Mouse (Mus musculus): Measurements from ENCODE around the gene Selenof. TPM values are rescaled to one million over a fixed set of nuclear protein-coding genes. Genes with fewer than 3 reads are reported as not detected.

Gene Selenof
- polyA plus RNA-seq, 1 experiment from 2014 or later = 317 TPM

DNA sequence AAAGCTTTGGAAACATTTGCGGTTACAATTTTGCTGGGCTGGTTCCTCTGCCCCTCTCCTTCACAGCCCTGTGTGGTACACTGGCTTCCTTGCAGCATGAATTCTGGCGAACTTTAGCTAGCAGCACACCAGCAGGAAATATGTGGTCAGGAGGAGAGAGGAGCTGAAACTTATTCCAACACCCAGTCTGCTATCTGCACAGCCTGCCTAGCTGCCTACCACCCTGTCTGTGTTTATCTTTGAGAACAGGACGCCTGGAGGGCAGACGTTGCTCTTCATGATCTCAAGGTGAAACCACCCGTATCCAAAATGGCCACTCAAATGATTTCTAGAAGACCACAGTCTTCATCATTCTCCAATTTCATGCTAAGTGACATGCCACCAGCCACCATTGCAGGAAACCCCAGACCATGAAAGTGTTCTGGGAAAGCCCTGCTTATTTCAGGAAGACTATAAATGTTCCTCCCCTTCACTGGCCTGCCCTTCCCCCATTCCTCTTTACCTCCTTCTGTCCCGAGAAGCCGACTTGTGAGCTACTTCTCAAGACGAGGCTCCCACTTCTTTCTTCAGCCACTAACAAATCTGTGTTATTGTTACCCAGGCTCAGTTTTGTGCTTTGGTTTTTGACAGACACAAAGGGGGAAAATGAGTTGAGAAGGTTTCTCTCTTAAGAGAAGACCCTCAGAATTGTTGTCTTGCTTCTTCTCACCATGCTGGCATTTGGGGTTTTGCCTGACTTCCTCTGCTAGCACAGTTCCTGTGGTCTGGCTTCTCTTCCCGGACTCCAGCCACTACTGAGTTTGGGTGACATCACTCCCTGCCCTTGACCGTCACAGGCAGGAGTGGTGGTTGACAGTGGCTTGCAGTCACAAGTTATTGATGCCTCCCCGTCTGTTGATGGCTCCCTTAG lies 58.2 kb downstream of the Selenof start:
- H3K27me3 ChIP-seq (replicated peaks) = no peaks in the 10 kb centered on the region
- peak overlapping the region; percentile 31 for H3K4me3 ChIP-seq
- 16% methylated on average over 11 of the region's 11 CpGs for WGBS (ENCODE audit: insufficient replicate concordance)
- peak; percentile 99 for ATAC-seq
- peak overlapping the region; percentile 99 for H3K27ac ChIP-seq
- no peaks in the 10 kb centered on the region for H3K36me3 ChIP-seq
- H3K9me3 ChIP-seq (replicated peaks) = no peaks in the 10 kb centered on the region; the same call in 1 of the 2 replicates
- H3K4me2 ChIP-seq = peak overlapping the region; percentile 68
- H3K9ac ChIP-seq = peak overlapping the region; percentile 68
- peaks cover 33% of the 10 kb centered on the region for H3K4me1 ChIP-seq

DNA sequence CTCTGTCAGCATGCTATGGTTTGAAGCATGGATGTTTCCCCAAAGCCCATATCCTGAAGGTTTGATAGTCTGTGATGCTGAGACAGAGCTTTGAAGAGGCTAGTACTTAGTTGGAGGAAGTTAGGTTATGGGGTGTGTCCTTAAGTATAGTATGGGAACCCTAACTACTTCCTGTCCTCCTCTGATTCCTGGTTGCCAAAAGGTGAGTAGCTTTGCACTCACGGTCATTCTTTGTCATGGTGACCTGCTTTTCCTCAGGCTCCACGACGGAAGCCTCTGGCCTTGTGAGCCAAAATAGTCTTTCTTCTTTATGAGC lies 58.8 kb downstream of the Selenof start:
- Histone ChIP-seq H3K9me3 (replicated peaks) (no peaks in the 10 kb centered on the region; the same call in 1 of the 2 replicates), H3K4me3 (no peak overlapping the region), H3K27me3 (replicated peaks) (no peaks in the 10 kb centered on the region), H3K4me1 (peaks cover 33% of the 10 kb centered on the region), H3K4me2 (peak overlapping the region; percentile 68; the same call in 1 of the 2 replicates), H3K27ac (peak overlapping the region; percentile 99), H3K36me3 (no peaks in the 10 kb centered on the region), H3K9ac (0 out of 2 replicates have a peak overlapping the region, but pooled peaks have one; percentile 14)
- 68% methylated on average over 3 of the region's 3 CpGs for WGBS (ENCODE audit: insufficient replicate concordance)
- ATAC-seq = no peak

- H3K9ac ChIP-seq = no peak overlapping the region
Measured at GRCm38 (mm10) chr3:144635236-144635635, 65.1 kb downstream of the Selenof start.

GRCm38 (mm10) chr3:144638110-144638509 lies 68.0 kb downstream of the Selenof start:
- no peak for ATAC-seq
- WGBS (ENCODE audit: insufficient replicate concordance) = 72% methylated on average over 4 of the region's 4 CpGs

More at GRCm38 (mm10) chr3:144635236-144635635, 65.1 kb downstream of the Selenof start:
- H3K36me3 ChIP-seq = no peaks in the 10 kb centered on the region
- WGBS (ENCODE audit: insufficient replicate concordance) = 79% methylated on average over 5 of the region's 5 CpGs
- ATAC-seq = no peak
- peaks cover 3% of the 10 kb centered on the region; the same call in 1 of the 2 replicates for H3K4me1 ChIP-seq
- H3K27me3 ChIP-seq (replicated peaks) = 0 out of 2 replicates have a peak, but pooled peaks cover 8% of the 10 kb centered on the region
- no peaks in the 10 kb centered on the region for H3K9me3 ChIP-seq (replicated peaks)
- no peak overlapping the region for H3K4me3 ChIP-seq
- H3K4me2 ChIP-seq = no peak overlapping the region
- H3K27ac ChIP-seq = no peak overlapping the region

DNA sequence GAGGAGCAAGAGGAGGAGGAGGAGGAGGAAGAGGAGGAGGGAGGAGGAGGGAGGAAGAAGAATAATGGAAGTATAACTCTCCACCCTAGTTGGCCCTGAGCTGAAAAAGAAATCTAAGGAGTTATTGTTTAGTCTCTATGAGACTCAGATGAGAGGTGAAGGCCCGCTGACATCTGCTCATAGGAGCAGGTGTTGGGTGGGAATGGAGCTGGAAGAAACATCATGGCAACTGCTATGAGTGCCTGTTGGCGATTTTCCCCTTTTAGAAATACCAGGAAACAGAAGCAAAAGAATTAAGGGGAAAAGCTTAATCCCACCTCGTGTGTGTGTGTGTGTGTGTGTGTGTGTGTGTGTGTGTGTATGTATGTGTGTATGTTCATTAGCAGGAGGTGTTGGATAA lies 69.3 kb downstream of the Selenof start:
- H3K9ac ChIP-seq = no peak overlapping the region
- no peak overlapping the region for H3K4me3 ChIP-seq
- peaks cover 15% of the 10 kb centered on the region; the same call in 1 of the 2 replicates for H3K27me3 ChIP-seq (replicated peaks)
- H3K9me3 ChIP-seq (replicated peaks) = no peaks in the 10 kb centered on the region
- ATAC-seq = no peak
- no peak overlapping the region for H3K27ac ChIP-seq
- peaks cover 13% of the 10 kb centered on the region for H3K4me1 ChIP-seq
- H3K4me2 ChIP-seq = no peak overlapping the region
- H3K36me3 ChIP-seq = no peaks in the 10 kb centered on the region
- WGBS (ENCODE audit: insufficient replicate concordance) = 61% methylated on average over 3 of the region's 3 CpGs

More at GRCm38 (mm10) chr3:144638110-144638509, 68.0 kb downstream of the Selenof start:
- H3K36me3 ChIP-seq = no peaks in the 10 kb centered on the region
- H3K9me3 ChIP-seq (replicated peaks) = no peaks in the 10 kb centered on the region
- peaks cover 15% of the 10 kb centered on the region; the same call in 1 of the 2 replicates for H3K27me3 ChIP-seq (replicated peaks)
- H3K4me3 ChIP-seq = no peak overlapping the region
- H3K4me1 ChIP-seq = peaks cover 4% of the 10 kb centered on the region
- H3K9ac ChIP-seq = no peak overlapping the region
- no peak overlapping the region for H3K27ac ChIP-seq
- no peak overlapping the region for H3K4me2 ChIP-seq

- H3K36me3 ChIP-seq = no peaks in the 10 kb centered on the region
- no peak overlapping the region for H3K27ac ChIP-seq
- no peak for ATAC-seq
Measured at GRCm38 (mm10) chr3:144640033-144640432, 69.9 kb downstream of the Selenof start.

GRCm38 (mm10) chr3:144642141-144642540 lies 72.0 kb downstream of the Selenof start:
- Histone ChIP-seq H3K27me3 (replicated peaks) (peaks cover 15% of the 10 kb centered on the region; the same call in 1 of the 2 replicates), H3K4me3 (no peak overlapping the region), H3K36me3 (no peaks in the 10 kb centered on the region), H3K9ac (no peak overlapping the region), H3K27ac (no peak overlapping the region), H3K9me3 (replicated peaks) (no peaks in the 10 kb centered on the region), H3K4me2 (no peak overlapping the region), H3K4me1 (peaks cover 13% of the 10 kb centered on the region)
- no peak for ATAC-seq
- WGBS (ENCODE audit: insufficient replicate concordance) = 88% methylated on average over 4 of the region's 4 CpGs

More at GRCm38 (mm10) chr3:144640033-144640432, 69.9 kb downstream of the Selenof start:
- Histone ChIP-seq H3K27me3 (replicated peaks) (peaks cover 15% of the 10 kb centered on the region; the same call in 1 of the 2 replicates), H3K9ac (no peak overlapping the region), H3K4me1 (peaks cover 13% of the 10 kb centered on the region), H3K4me2 (no peak overlapping the region), H3K4me3 (no peak overlapping the region), H3K9me3 (replicated peaks) (no peaks in the 10 kb centered on the region)

GRCm38 (mm10) chr3:144643301-144643871 lies 73.3 kb downstream of the Selenof start:
- H3K9ac ChIP-seq = no peak overlapping the region
- peak; percentile 63; the same call in 1 of the 2 replicates for ATAC-seq
- peaks cover 13% of the 10 kb centered on the region for H3K4me1 ChIP-seq
- H3K36me3 ChIP-seq = no peaks in the 10 kb centered on the region
- no peaks in the 10 kb centered on the region for H3K9me3 ChIP-seq (replicated peaks)
- H3K27me3 ChIP-seq (replicated peaks) = peaks cover 12% of the 10 kb centered on the region; the same call in 1 of the 2 replicates
- no peak overlapping the region for H3K4me2 ChIP-seq
- peak overlapping the region; percentile 20; the same call in 1 of the 2 replicates for H3K27ac ChIP-seq
- no peak overlapping the region for H3K4me3 ChIP-seq
- 11% methylated on average over 2 of the region's 2 CpGs for WGBS (ENCODE audit: insufficient replicate concordance)

- no peak overlapping the region for H3K4me3 ChIP-seq
- H3K27ac ChIP-seq = no peak overlapping the region
- H3K9me3 ChIP-seq (replicated peaks) = no peaks in the 10 kb centered on the region
- 78% methylated on average over 5 of the region's 5 CpGs for WGBS (ENCODE audit: insufficient replicate concordance)
- no peak for ATAC-seq
- no peaks in the 10 kb centered on the region for H3K36me3 ChIP-seq
- H3K4me1 ChIP-seq = peaks cover 13% of the 10 kb centered on the region
- no peak overlapping the region for H3K4me2 ChIP-seq
- no peak overlapping the region for H3K9ac ChIP-seq
- H3K27me3 ChIP-seq (replicated peaks) = peaks cover 9% of the 10 kb centered on the region; the same call in 1 of the 2 replicates
Measured at GRCm38 (mm10) chr3:144644202-144644601, 74.1 kb downstream of the Selenof start.

Other genes with a start within 250 kb of the Selenof start
- gene Hs2st1, start 123 bp upstream of the Selenof start, polyA plus RNA-seq (2016; fragmentation: Nextera tagmentation; extraction: Ambion mirVana) = 6.0 and 6.3 TPM in 2 replicates
- 88.6 and 88.7 TPM in 2 replicates for gene Sh3glb1, start 150.0 kb downstream of the Selenof start, polyA plus RNA-seq (2016; fragmentation: Nextera tagmentation; extraction: Ambion mirVana)
- 3.0 and 3.3 TPM in 2 replicates for gene Clca3a1, start 190.7 kb downstream of the Selenof start, polyA plus RNA-seq (2016; fragmentation: Nextera tagmentation; extraction: Ambion mirVana)
- gene Clca3a2, start 249.2 kb downstream of the Selenof start, polyA plus RNA-seq (2016; fragmentation: Nextera tagmentation; extraction: Ambion mirVana) = not detected in 2 replicates

Measured in liver, embryonic 12.5 days (tissue).